16 mouse cellular contexts compared by ENCODE assay signal in the genomic region with DNA sequence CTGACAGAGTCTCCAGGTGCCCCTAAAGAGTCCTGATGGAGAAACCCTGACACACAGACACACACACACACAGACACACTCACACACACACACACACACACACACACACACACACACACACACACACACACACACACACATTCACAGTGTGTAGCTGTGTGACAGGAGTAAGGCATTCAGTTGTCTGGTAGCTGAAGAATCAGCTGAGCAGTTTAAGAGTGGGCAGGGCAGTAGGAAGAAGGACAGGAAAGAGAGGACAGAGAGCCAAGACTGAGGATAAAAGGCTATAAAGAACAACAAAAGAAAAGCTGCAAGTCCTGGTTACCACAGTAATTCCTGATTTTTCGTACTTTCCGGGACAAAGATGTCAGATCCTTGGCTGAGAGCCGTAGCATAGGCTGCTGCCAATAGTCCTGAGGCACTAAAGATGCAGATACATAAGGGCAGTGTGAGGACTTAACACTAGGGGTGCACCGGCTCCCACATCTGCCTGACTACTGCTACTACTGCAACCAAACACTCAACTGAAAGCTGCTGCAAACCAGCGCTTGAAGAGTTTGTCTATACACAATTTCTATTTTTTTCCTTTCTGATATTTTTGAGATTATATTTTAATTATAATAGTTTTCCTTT.
DNase-seq lines count a peak whose midpoint lies in the region; ATAC-seq and TF ChIP-seq lines count a peak whose summit lies in the region.
"Had no signal": no experiment of that assay in that cellular context is flagged by ENCODE, and none has a peak within 500 bp of the region (broad histone marks: within the 10 kb centered on the region; RNA-seq: fewer than 3 reads in every experiment).

No protein-coding gene starts in this region.

- WGBS in kidney, adult 2 months: 65% methylated on average over 5 of the region's 5 CpGs
- 61% methylated on average over 5 of the region's 5 CpGs for WGBS in kidney, embryonic 15.5 days

- DNase-seq in kidney, adult 2 months: peak; percentile 3
- peak; percentile 4 for DNase-seq in lung, postnatal 10 days
- no peak for DNase-seq in lung, postnatal 36 days
- DNase-seq in ZHBTc4 (ENCODE audit: low read depth, low spot score): peak; percentile 1
- DNase-seq: adrenal gland, postnatal 10 days; cerebellum, postnatal 14 days; gastrocnemius, postnatal 10 days; kidney, adult 18-20 months; right cerebral cortex, postnatal 4 days had no signal

- H3K4me1 ChIP-seq in kidney, adult 2 months (ENCODE audit: control insufficient read depth, insufficient read depth, low read length): no peaks in the 10 kb centered on the region
- no peaks in the 10 kb centered on the region for H3K4me1 ChIP-seq in kidney, embryonic 15.5 days
- H3K4me1 ChIP-seq: embryonic facial prominence, embryonic 13.5 days; forebrain, embryonic 13.5 days; liver, embryonic 15.5 days; megakaryocyte, embryonic 14.5 days had no signal

- H3K9ac ChIP-seq in kidney, embryonic 15.5 days: no peak overlapping the region
- H3K9ac ChIP-seq: embryonic facial prominence, embryonic 13.5 days; forebrain, embryonic 13.5 days; liver, embryonic 15.5 days had no signal

- no peaks in the 10 kb centered on the region for H3K9me3 ChIP-seq in kidney, embryonic 15.5 days (replicated peaks)
- H3K9me3 ChIP-seq: embryonic facial prominence, embryonic 13.5 days; forebrain, embryonic 13.5 days; liver, embryonic 15.5 days; megakaryocyte, embryonic 14.5 days had no signal

- no peak overlapping the region for H3K4me3 ChIP-seq in kidney, adult 2 months (ENCODE audit: insufficient read depth, low read depth, low read length)
- no peak overlapping the region for H3K4me3 ChIP-seq in kidney, embryonic 15.5 days (replicated peaks)
- H3K4me3 ChIP-seq: embryonic facial prominence, embryonic 13.5 days; forebrain, embryonic 13.5 days; liver, embryonic 15.5 days; megakaryocyte, embryonic 14.5 days had no signal

- TF ChIP-seq POLR2A in kidney, adult 2 months (IDR thresholded peaks at IDR 0.05; ENCODE audit: low read depth, low read length): no peak

- no peak for ATAC-seq in kidney, embryonic 15.5 days (replicated peaks; ENCODE audit: low FRiP score)
- ATAC-seq in megakaryocyte-erythroid progenitor cell, adult 5-6 weeks (replicated peaks; ENCODE audit: low FRiP score, low TSS enrichment, poor library complexity, severe bottlenecking): 0 out of 2 replicates have a peak, but pooled peaks have one; percentile 41
- no peak for ATAC-seq in monocyte, adult 5-6 weeks (replicated peaks; ENCODE audit: insufficient number of reproducible peaks, low FRiP score, low TSS enrichment, poor library complexity, severe bottlenecking)
- ATAC-seq: forebrain, embryonic 13.5 days had no signal

- no peaks in the 10 kb centered on the region for H3K36me3 ChIP-seq in kidney, adult 2 months (ENCODE audit: control insufficient read depth, insufficient read depth, low read length)
- no peaks in the 10 kb centered on the region for H3K36me3 ChIP-seq in kidney, embryonic 15.5 days
- H3K36me3 ChIP-seq: embryonic facial prominence, embryonic 13.5 days; liver, embryonic 15.5 days had no signal

- no peak overlapping the region for H3K4me2 ChIP-seq in kidney, embryonic 15.5 days
- H3K4me2 ChIP-seq: embryonic facial prominence, embryonic 13.5 days; forebrain, embryonic 13.5 days; liver, embryonic 15.5 days had no signal

- no peak overlapping the region for H3K27ac ChIP-seq in kidney, adult 2 months (ENCODE audit: insufficient read depth, low read depth, low read length)
- H3K27ac ChIP-seq in kidney, embryonic 15.5 days: no peak overlapping the region
- H3K27ac ChIP-seq: embryonic facial prominence, embryonic 13.5 days; forebrain, embryonic 13.5 days; liver, embryonic 15.5 days had no signal

- TF ChIP-seq CTCF in kidney, adult 2 months (conservative IDR thresholded peaks at IDR 0.05; ENCODE audit: insufficient read depth, insufficient read length, low read depth, low read length): no peak

- no peaks in the 10 kb centered on the region for H3K27me3 ChIP-seq in kidney, adult 2 months (replicated peaks; ENCODE audit: control insufficient read depth, insufficient read depth, low read length)
- peaks cover 2% of the 10 kb centered on the region; the same call in 1 of the 2 replicates for H3K27me3 ChIP-seq in kidney, embryonic 15.5 days
- H3K27me3 ChIP-seq: forebrain, embryonic 13.5 days; liver, embryonic 15.5 days; megakaryocyte, embryonic 14.5 days had no signal
